Mouse (Mus musculus) embryonic fibroblast, embryonic 13.5 days (primary cell): ENCODE data around the gene Sptbn1. TPM values are rescaled to one million over a fixed set of nuclear protein-coding genes. Genes with fewer than 3 reads are reported as not detected.
"Not testable (repeated sequence)": the region's sequence is repeated elsewhere in the genome, so short reads cannot be mapped to it uniquely, and the experiment has no call there.

ENCODE experiments used
- H3K27ac ChIP-seq: 2 replicates; pipeline ENCODE4 v1.5.1; 2012; ENCODE audit warnings: low read length, control low read depth, inconsistent platforms; ENCODE audit not compliant: insufficient read depth
- H3K4me1 ChIP-seq: 2 replicates; pipeline ENCODE4 v1.6.1; 2011; ENCODE audit warnings: low read length; ENCODE audit not compliant: control insufficient read depth, insufficient read depth
- H3K4me3 ChIP-seq: 2 replicates; pipeline ENCODE4 v1.5.1; 2011; ENCODE audit warnings: mild to moderate bottlenecking, control low read depth, low read length; ENCODE audit not compliant: insufficient read depth
- CTCF ChIP-seq: IDR thresholded peaks from 2 replicates; pipeline ENCODE4 v1.5.1; 2011; ENCODE audit warnings: mild to moderate bottlenecking, control low read depth, low read length, moderate library complexity, borderline replicate concordance; ENCODE audit not compliant: insufficient read depth
- POLR2A ChIP-seq: IDR thresholded peaks from 2 replicates; pipeline ENCODE4 v1.6.1; 2011; ENCODE audit warnings: low read depth, mild to moderate bottlenecking, control low read depth, low read length, moderate library complexity
- polyA plus RNA-seq: library from polyadenylated mRNA; stranded (reverse); fragments of >200 nt; gene quantifications from 2 replicates; pipeline ENCODE4 v1.2.4, GENCODE M21; 2011; ENCODE audit warnings: low read depth; ENCODE audit not compliant: missing spikeins, insufficient read length

Sptbn1 gene
- polyA plus RNA-seq, 1 experiment: 268 TPM

GRCm38 (mm10) chr11:30257085-30257484, 10.9 kb downstream of the Sptbn1 start:
- Histone ChIP-seq H3K4me1 (peaks cover 16% of the 10 kb centered on the region), H3K27ac (no peak overlapping the region), H3K4me3 (no peak overlapping the region)
- TF ChIP-seq POLR2A (no peak), CTCF (no peak)

GRCm38 (mm10) chr11:30256491-30256890, 11.5 kb downstream of the Sptbn1 start:
- Histone ChIP-seq H3K4me1 (peaks cover 17% of the 10 kb centered on the region), H3K27ac (no peak overlapping the region), H3K4me3 (no peak overlapping the region)
- TF ChIP-seq POLR2A (no peak), CTCF (no peak)

- peaks cover 18% of the 10 kb centered on the region for H3K4me1 ChIP-seq
- H3K4me3 ChIP-seq, H3K27ac ChIP-seq: not testable (repeated sequence)
Observed at GRCm38 (mm10) chr11:30255211-30255610, 12.8 kb downstream of the Sptbn1 start.

- peaks cover 18% of the 10 kb centered on the region for H3K4me1 ChIP-seq
- TF ChIP-seq POLR2A (no peak), CTCF (no peak)
- no peak overlapping the region for H3K4me3 ChIP-seq
- no peak overlapping the region for H3K27ac ChIP-seq
Observed at GRCm38 (mm10) chr11:30251294-30251904, 16.6 kb downstream of the Sptbn1 start.

- TF ChIP-seq CTCF: no peak
- TF ChIP-seq POLR2A: no peak
- H3K27ac ChIP-seq: no peak overlapping the region
- peaks cover 18% of the 10 kb centered on the region for H3K4me1 ChIP-seq
- H3K4me3 ChIP-seq: no peak overlapping the region
Observed at GRCm38 (mm10) chr11:30249452-30250016, 18.4 kb downstream of the Sptbn1 start.

- no peak overlapping the region; the same call in 1 of the 2 replicates for H3K27ac ChIP-seq
- no peak for TF ChIP-seq POLR2A
- TF ChIP-seq CTCF: no peak
- H3K4me3 ChIP-seq: no peak overlapping the region
- H3K4me1 ChIP-seq: peaks cover 22% of the 10 kb centered on the region
Observed at GRCm38 (mm10) chr11:30247106-30247505, 20.9 kb downstream of the Sptbn1 start.

- no peak overlapping the region for H3K4me3 ChIP-seq
- TF ChIP-seq POLR2A (no peak), CTCF (no peak)
- no peak overlapping the region for H3K27ac ChIP-seq
- H3K4me1 ChIP-seq: peaks cover 24% of the 10 kb centered on the region
Observed at GRCm38 (mm10) chr11:30246161-30246560, 21.8 kb downstream of the Sptbn1 start.

- H3K4me3 ChIP-seq: no peak overlapping the region
- peaks cover 25% of the 10 kb centered on the region for H3K4me1 ChIP-seq
- TF ChIP-seq POLR2A (no peak), CTCF (no peak)
- H3K27ac ChIP-seq: 0 out of 2 replicates have a peak overlapping the region, but pooled peaks have one; percentile 21
Observed at GRCm38 (mm10) chr11:30244172-30244571, 23.8 kb downstream of the Sptbn1 start.

GRCm38 (mm10) chr11:30243591-30243990, 24.4 kb downstream of the Sptbn1 start:
- peaks cover 25% of the 10 kb centered on the region for H3K4me1 ChIP-seq
- peak overlapping the region; percentile 58 for H3K27ac ChIP-seq
- H3K4me3 ChIP-seq: no peak overlapping the region
- TF ChIP-seq CTCF (no peak), POLR2A (no peak)

- H3K4me1 ChIP-seq: peaks cover 18% of the 10 kb centered on the region
- H3K4me3 ChIP-seq: no peak overlapping the region
- TF ChIP-seq POLR2A (no peak), CTCF (no peak)
- H3K27ac ChIP-seq: no peak overlapping the region
Observed at GRCm38 (mm10) chr11:30240861-30241260, 27.1 kb downstream of the Sptbn1 start.

GRCm38 (mm10) chr11:30237960-30238359, 30.0 kb downstream of the Sptbn1 start:
- Histone ChIP-seq H3K4me1 (peaks cover 14% of the 10 kb centered on the region; the same call in 1 of the 2 replicates), H3K27ac (no peak overlapping the region), H3K4me3 (no peak overlapping the region)
- peak; percentile 23; the same call in 1 of the 2 replicates for TF ChIP-seq CTCF
- no peak for TF ChIP-seq POLR2A
